Mouse (Mus musculus) CH12.LX (cell line): ENCODE measurements around the gene Rps19bp1.

Source experiments
- CHD2 ChIP-seq: IDR thresholded peaks from 2 replicates; pipeline ENCODE4 v1.6.1; 2011; ENCODE audit warnings: low read length, improper control_type of control experiment
- CTCF ChIP-seq, 2 experiments: IDR thresholded peaks in 1 of 2; conservative IDR thresholded peaks in 1 of 2; 2 replicates each; pipeline ENCODE4 v1.5.1; 2011 to 2012; ENCODE audit warnings: low read depth in 2 of 2, low read length in 2 of 2, improper control_type of control experiment in 1 of 2, inconsistent platforms in 1 of 2, mild to moderate bottlenecking in 1 of 2, moderate library complexity in 1 of 2
- E2F4 ChIP-seq: IDR thresholded peaks from 2 replicates; pipeline ENCODE4 v1.6.1; 2011; ENCODE audit warnings: low read depth, low read length, improper control_type of control experiment; ENCODE audit not compliant: insufficient replicate concordance
- GABPA ChIP-seq: IDR thresholded peaks from 2 replicates; pipeline ENCODE4 v1.6.1; 2012; ENCODE audit warnings: low read depth, low read length, improper control_type of control experiment, inconsistent platforms; ENCODE audit not compliant: insufficient replicate concordance
- IRF4 ChIP-seq: IDR thresholded peaks from 2 replicates; pipeline ENCODE4 v1.6.1; 2014; ENCODE audit warnings: low read depth, mild to moderate bottlenecking, inconsistent platforms, low read length, improper control_type of control experiment
- MAFK ChIP-seq: IDR thresholded peaks from 2 replicates; pipeline ENCODE4 v1.6.1; 2011; ENCODE audit warnings: low read length, improper control_type of control experiment; ENCODE audit not compliant: insufficient replicate concordance
- POLR2A ChIP-seq: IDR thresholded peaks from 2 replicates; pipeline ENCODE4 v1.6.1; 2011; ENCODE audit warnings: low read depth, mild to moderate bottlenecking, improper control_type of control experiment, low read length
- POLR2AphosphoS2 ChIP-seq: IDR thresholded peaks from 2 replicates; pipeline ENCODE4 v1.6.1; 2011; ENCODE audit warnings: low read depth, low read length, improper control_type of control experiment
- TBP ChIP-seq: conservative IDR thresholded peaks from 2 replicates; pipeline ENCODE4 v1.6.1; 2011; ENCODE audit warnings: low read depth, low read length, improper control_type of control experiment
- USF1 ChIP-seq: IDR thresholded peaks from 2 replicates; pipeline ENCODE4 v1.6.1; 2014; ENCODE audit warnings: low read depth, mild to moderate bottlenecking, inconsistent platforms, low read length, improper control_type of control experiment
- ZKSCAN1 ChIP-seq: IDR thresholded peaks from 2 replicates; pipeline ENCODE4 v1.6.1; 2012; ENCODE audit warnings: low read depth, inconsistent platforms, low read length, improper control_type of control experiment, borderline replicate concordance
- ZMIZ1 ChIP-seq: IDR thresholded peaks from 2 replicates; pipeline ENCODE4 v1.6.1; 2012; ENCODE audit warnings: low read depth, mild to moderate bottlenecking, inconsistent platforms, low read length, improper control_type of control experiment

DNA sequence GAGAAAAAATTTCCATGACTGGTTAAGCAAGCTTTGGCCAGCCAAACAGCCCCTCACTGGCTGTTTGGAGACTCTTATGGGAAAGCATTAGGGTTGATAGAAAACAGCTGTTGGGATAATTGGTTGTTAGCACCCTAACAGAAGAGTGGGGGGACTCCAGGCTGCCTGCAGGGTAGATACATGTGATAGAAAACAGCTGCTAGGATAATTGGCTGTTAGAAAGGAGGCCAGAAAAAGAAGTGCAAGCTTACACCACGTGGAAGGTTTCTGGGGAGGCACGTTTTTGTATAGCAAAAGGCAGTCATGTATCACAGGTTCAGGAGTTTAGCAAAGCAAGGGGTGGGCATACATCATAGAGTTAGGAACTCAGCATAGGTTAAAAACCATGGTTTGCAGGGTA is 10.6 kb downstream of the Rps19bp1 start:
- TF ChIP-seq CTCF (conservative IDR thresholded peaks at IDR 0.05 in 1 of 2, IDR thresholded peaks at IDR 0.05 in 1 of 2; ENCODE audit: low read depth in 2 of 2, low read length in 2 of 2) (no peak), POLR2A (no peak), USF1 (no peak), E2F4 (no peak), GABPA (no peak), ZMIZ1 (0 out of 2 replicates have a peak, but pooled peaks have one; percentile 22), CHD2 (no peak), MAFK (no peak), TBP (no peak), IRF4 (no peak), ZKSCAN1 (no peak), POLR2AphosphoS2 (no peak)
